Mouse (Mus musculus) olfactory bulb, adult 2 months (tissue): ENCODE data around the gene Atp6v0b.

Experiments used
- CTCF ChIP-seq: fragments of 200-500 bp; IDR thresholded peaks from 2 replicates; pipeline ENCODE4 v1.5.1; 2012; ENCODE audit warnings: low read depth, mild to moderate bottlenecking, low read length, moderate library complexity; ENCODE audit not compliant: insufficient read depth
- POLR2A ChIP-seq: fragments of 200-500 bp; IDR thresholded peaks from 2 replicates; pipeline ENCODE4 v1.6.1; 2012; ENCODE audit warnings: mild to moderate bottlenecking, low read depth, low read length, moderate library complexity; ENCODE audit not compliant: insufficient read depth

DNA sequence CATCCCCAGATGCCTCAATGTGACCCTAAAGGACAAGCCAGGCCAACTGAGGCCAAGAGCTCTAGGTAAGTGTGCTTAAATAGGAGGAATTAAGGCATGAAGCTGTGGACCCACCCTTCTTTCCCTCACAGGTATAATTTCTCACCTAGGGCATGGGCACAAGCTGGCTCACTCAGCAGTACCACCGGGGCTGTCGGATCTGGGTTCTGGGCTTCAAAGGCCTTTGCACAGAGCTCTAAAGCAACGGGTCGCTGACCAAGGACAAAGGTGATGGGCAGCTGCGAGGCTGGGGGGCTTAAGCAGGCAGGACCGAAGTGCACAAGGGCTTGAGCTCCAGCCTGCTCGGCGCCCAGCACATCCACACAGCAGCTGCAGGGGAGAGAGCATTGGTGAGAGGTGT, 3.6 kb upstream of the Atp6v0b start:
- no peak for TF ChIP-seq CTCF
- no peak for TF ChIP-seq POLR2A
